Mouse (Mus musculus) liver, embryonic 14.5 days (tissue): ENCODE measurements around the gene Slfnl1.

ENCODE experiments used
- CTCF ChIP-seq: IDR thresholded peaks from 2 replicates; pipeline ENCODE4 v1.5.1; 2016; ENCODE audit warnings: antibody characterized with exemption, low read depth, control low read depth
- EP300 ChIP-seq: IDR thresholded peaks from 2 replicates; pipeline ENCODE4 v1.6.1; 2016; ENCODE audit warnings: antibody characterized with exemption, low read depth

GRCm38 (mm10) chr4:120516491-120516890 lies 15.5 kb upstream of the Slfnl1 start:
- TF ChIP-seq CTCF: no peak
- TF ChIP-seq EP300: no peak
